Mouse (Mus musculus) hindbrain, embryonic 11.5 days (tissue): Measurements from ENCODE around the gene Gigyf2. TPM values are rescaled to one million over a fixed set of nuclear protein-coding genes. Genes with fewer than 3 reads are reported as not detected.
A peak's percentile ranks its signal among the peaks of the same experiment; 100 is the strongest.

Experiments
- ATAC-seq: fragments of 200-750 bp; cut with Nextera tagmentation; 2 replicates; pipeline ENCODE4 v1.8.0; 2017; ENCODE audit warnings: mild to moderate bottlenecking, moderate TSS enrichment, moderate library complexity; ENCODE audit not compliant: low FRiP score
- DNase-seq: peaks from one replicate; pipeline ENCODE4 v3.0.0-alpha.2; 2015; ENCODE audit warnings: low spot score
- H3K27ac ChIP-seq: fragments of 300-500 bp; sonication (generic); 2 replicates; pipeline ENCODE4 v1.5.1; 2014; ENCODE audit warnings: mild to moderate bottlenecking, low read depth, low read length
- H3K27me3 ChIP-seq: fragments of 300-500 bp; sonication (generic); 2 replicates; pipeline ENCODE4 v1.6.1; 2014; ENCODE audit warnings: mild to moderate bottlenecking, low read length, moderate library complexity, mixed read lengths; ENCODE audit not compliant: control insufficient read depth, insufficient read depth
- H3K36me3 ChIP-seq: fragments of 300-500 bp; sonication (generic); 2 replicates; pipeline ENCODE4 v1.6.1; 2014; ENCODE audit warnings: mild to moderate bottlenecking, low read length, moderate library complexity, mixed read lengths; ENCODE audit not compliant: control insufficient read depth, insufficient read depth
- H3K4me1 ChIP-seq: fragments of 300-500 bp; sonication (generic); replicated peaks from 2 replicates; pipeline ENCODE4 v1.6.1; 2014; ENCODE audit warnings: low read length, mixed read lengths; ENCODE audit not compliant: control insufficient read depth, insufficient read depth
- H3K4me2 ChIP-seq: fragments of 300-500 bp; sonication (generic); replicated peaks from 2 replicates; pipeline ENCODE4 v1.6.1; 2014; ENCODE audit warnings: mild to moderate bottlenecking, low read depth, low read length
- H3K4me3 ChIP-seq: fragments of 300-500 bp; sonication (generic); 2 replicates; pipeline ENCODE4 v1.5.1; 2014; ENCODE audit warnings: low read depth, low read length
- H3K9ac ChIP-seq: fragments of 300-500 bp; sonication (generic); 2 replicates; pipeline ENCODE4 v1.6.1; 2014; ENCODE audit warnings: low read depth, low read length
- H3K9me3 ChIP-seq: fragments of 300-500 bp; sonication (generic); 2 replicates; pipeline ENCODE4 v1.6.1; 2016; ENCODE audit warnings: low read length; ENCODE audit not compliant: control insufficient read depth
- WGBS: fragments of 180-500 bp; shearing (Covaris S2); extraction: QIAGEN DNeasy Blood & Tissue Kit; methylation state at CpG from one replicate; pipeline ENCODE4 v1.1.7; 2014; 5-methylcytosine and 5-hydroxymethylcytosine counted together
- polyA plus RNA-seq: library from polyadenylated mRNA; unstranded; fragments of >200 nt; fragmentation: Nextera tagmentation; extraction: Ambion mirVana; gene quantifications from 2 replicates; pipeline ENCODE4 v1.2.1, GENCODE M21; 2014

Gigyf2 gene
- polyA plus RNA-seq, 1 experiment from 2014 or later, result 68.2 TPM

- H3K27ac ChIP-seq, result no peak overlapping the region
- 95% methylated on average over 4 of the region's 4 CpGs for WGBS
- H3K4me3 ChIP-seq, result no peak overlapping the region
- H3K27me3 ChIP-seq, result no peaks in the 10 kb centered on the region
- DNase-seq (no peak), ATAC-seq (no peak)
- no peak overlapping the region for H3K4me2 ChIP-seq
- H3K9me3 ChIP-seq, result no peaks in the 10 kb centered on the region
- H3K9ac ChIP-seq, result no peak overlapping the region
- H3K4me1 ChIP-seq, result no peaks in the 10 kb centered on the region
- H3K36me3 ChIP-seq, result no peaks in the 10 kb centered on the region
Measured at GRCm38 (mm10) chr1:87331774-87332173, 5.0 kb downstream of the Gigyf2 start.

DNA sequence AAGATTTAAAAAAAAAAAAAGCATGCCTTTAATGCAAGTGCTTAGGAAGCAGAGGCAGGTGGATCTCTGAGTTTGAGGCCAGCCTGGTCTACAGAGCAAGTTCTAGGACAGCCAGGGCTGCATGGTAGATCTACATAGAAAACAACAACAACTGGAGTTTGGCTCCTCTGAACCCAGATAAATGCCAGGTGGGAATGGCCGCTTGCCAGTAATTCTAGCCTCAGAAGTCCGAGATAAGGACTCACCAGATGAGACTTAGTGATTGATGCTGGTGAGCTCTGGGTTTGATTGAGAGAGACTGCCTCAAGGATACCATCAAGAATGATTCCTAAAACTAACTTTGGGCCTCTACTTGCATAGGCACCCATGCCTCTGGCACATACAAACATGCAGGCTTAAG, 23.8 kb downstream of the Gigyf2 start:
- WGBS, result 86% methylated on average over 2 of the region's 2 CpGs

GRCm38 (mm10) chr1:87360276-87360675, 33.5 kb downstream of the Gigyf2 start:
- H3K9me3 ChIP-seq, result no peaks in the 10 kb centered on the region
- no peaks in the 10 kb centered on the region for H3K4me1 ChIP-seq
- H3K4me2 ChIP-seq, result no peak overlapping the region
- H3K9ac ChIP-seq, result no peak overlapping the region
- no peak overlapping the region for H3K27ac ChIP-seq
- no peaks in the 10 kb centered on the region for H3K36me3 ChIP-seq
- no peaks in the 10 kb centered on the region for H3K27me3 ChIP-seq
- WGBS, result 81% methylated on average over 1 of the region's 1 CpGs
- ATAC-seq (no peak), DNase-seq (no peak)
- no peak overlapping the region for H3K4me3 ChIP-seq

More for the DNA sequence above, 23.8 kb downstream of the Gigyf2 start:
- no peak overlapping the region for H3K4me3 ChIP-seq
- ATAC-seq (no peak), DNase-seq (no peak)
- no peak overlapping the region for H3K4me2 ChIP-seq
- H3K36me3 ChIP-seq, result no peaks in the 10 kb centered on the region
- no peak overlapping the region for H3K9ac ChIP-seq
- H3K27ac ChIP-seq, result no peak overlapping the region
- H3K9me3 ChIP-seq, result no peaks in the 10 kb centered on the region
- no peaks in the 10 kb centered on the region for H3K4me1 ChIP-seq
- H3K27me3 ChIP-seq, result no peaks in the 10 kb centered on the region

DNA sequence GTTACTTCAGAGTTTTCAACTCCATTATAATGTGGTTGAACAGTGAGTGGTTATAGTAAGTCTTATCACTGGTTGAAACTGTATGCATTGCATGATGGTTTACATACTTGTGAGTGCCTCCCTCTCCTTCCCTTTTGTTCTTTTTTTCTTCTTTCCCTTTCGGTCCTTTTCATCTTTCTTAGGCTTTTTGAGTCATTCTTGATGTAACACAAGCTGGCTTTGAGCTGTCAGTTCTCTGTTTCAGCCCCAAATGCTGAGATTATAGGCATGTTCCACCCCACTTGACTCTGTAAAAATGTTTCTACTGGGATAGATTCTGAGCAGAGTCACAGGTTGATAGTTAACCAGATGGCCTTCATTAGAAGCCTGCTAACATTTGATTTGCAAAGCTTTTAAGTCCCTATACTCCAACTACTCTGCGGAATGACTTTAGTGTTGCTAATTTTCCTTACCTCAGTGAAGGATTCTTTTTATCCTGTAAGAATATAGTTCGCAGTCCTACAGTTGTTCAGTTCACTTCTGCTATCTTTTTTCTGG, 51.3 kb downstream of the Gigyf2 start:
- Histone ChIP-seq H3K9ac (no peak overlapping the region), H3K9me3 (no peaks in the 10 kb centered on the region), H3K4me3 (no peak overlapping the region), H3K36me3 (no peaks in the 10 kb centered on the region), H3K4me2 (no peak overlapping the region), H3K27ac (no peak overlapping the region), H3K4me1 (no peaks in the 10 kb centered on the region), H3K27me3 (no peaks in the 10 kb centered on the region)
- DNase-seq (no peak), ATAC-seq (no peak)
- WGBS, result 88% methylated on average over 3 of the region's 3 CpGs

GRCm38 (mm10) chr1:87379919-87380318, 53.1 kb downstream of the Gigyf2 start:
- Histone ChIP-seq H3K9ac (no peak overlapping the region), H3K4me3 (no peak overlapping the region), H3K27me3 (no peaks in the 10 kb centered on the region), H3K27ac (no peak overlapping the region), H3K36me3 (no peaks in the 10 kb centered on the region), H3K4me2 (no peak overlapping the region), H3K9me3 (no peaks in the 10 kb centered on the region), H3K4me1 (no peaks in the 10 kb centered on the region)
- ATAC-seq, result no peak
- DNase-seq, result no peak
- WGBS, result 87% methylated on average over 1 of the region's 1 CpGs

DNA sequence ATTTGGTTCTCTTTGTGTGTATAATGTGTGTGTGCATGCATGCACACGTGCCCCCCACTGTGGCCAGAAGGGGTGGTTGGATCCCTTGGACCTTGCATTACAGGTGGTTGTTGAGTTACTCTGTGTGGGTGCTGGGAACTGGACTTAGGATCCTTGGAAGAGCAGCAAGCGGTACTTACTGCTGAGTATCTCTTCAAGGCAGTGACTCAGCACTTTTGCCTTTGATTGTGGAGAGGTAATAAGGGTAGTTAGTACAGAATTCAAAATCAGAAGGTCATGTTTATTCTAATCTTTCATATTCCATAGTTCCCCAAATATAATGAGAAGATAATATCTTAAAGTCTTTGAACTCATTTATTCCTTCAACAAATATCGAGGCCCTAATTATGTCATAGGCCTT, 54.4 kb downstream of the Gigyf2 start:
- Histone ChIP-seq H3K36me3 (no peaks in the 10 kb centered on the region), H3K4me1 (no peaks in the 10 kb centered on the region), H3K9me3 (no peaks in the 10 kb centered on the region), H3K27me3 (no peaks in the 10 kb centered on the region), H3K4me2 (no peak overlapping the region), H3K9ac (no peak overlapping the region), H3K27ac (no peak overlapping the region), H3K4me3 (no peak overlapping the region)
- no peak for DNase-seq
- 92% methylated on average over 3 of the region's 3 CpGs for WGBS
- no peak for ATAC-seq

DNA sequence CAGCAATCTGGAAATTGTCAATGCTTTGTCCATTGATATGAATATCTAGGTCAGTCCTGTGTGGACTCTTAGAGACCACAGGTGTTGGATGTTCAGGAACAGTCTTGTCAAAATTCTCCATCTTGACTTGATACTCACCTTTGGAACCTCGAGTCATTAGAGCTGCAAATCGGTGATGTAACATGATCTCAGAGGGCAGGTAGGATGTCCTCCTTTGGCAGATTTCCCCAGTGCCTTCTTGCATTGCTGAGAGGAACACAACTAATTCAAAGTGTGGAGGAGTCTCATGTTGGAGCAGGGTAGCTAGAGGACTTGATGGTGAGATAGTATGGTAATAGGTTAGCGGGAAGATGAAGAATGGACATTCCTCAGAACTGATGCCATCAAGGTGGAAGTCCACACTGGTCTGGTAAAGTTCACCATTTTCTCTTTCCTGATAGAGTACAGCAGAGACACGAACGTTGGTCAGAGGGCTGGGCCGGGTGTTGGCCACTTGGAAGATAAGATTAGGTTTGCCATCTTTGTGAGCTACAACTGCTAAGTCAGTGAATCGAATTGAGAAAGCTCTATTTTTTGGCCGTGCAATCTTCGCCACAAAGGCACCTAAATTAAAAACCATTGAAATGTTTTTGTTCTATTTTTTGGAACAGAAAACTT, 59.8 kb downstream of the Gigyf2 start:
- no peak overlapping the region for H3K27ac ChIP-seq
- no peak overlapping the region for H3K9ac ChIP-seq
- no peaks in the 10 kb centered on the region for H3K36me3 ChIP-seq
- ATAC-seq (no peak), DNase-seq (no peak)
- no peak overlapping the region for H3K4me2 ChIP-seq
- 94% methylated on average over 9 of the region's 9 CpGs for WGBS
- no peaks in the 10 kb centered on the region for H3K27me3 ChIP-seq
- H3K4me3 ChIP-seq, result no peak overlapping the region
- no peaks in the 10 kb centered on the region for H3K9me3 ChIP-seq
- H3K4me1 ChIP-seq, result no peaks in the 10 kb centered on the region

DNA sequence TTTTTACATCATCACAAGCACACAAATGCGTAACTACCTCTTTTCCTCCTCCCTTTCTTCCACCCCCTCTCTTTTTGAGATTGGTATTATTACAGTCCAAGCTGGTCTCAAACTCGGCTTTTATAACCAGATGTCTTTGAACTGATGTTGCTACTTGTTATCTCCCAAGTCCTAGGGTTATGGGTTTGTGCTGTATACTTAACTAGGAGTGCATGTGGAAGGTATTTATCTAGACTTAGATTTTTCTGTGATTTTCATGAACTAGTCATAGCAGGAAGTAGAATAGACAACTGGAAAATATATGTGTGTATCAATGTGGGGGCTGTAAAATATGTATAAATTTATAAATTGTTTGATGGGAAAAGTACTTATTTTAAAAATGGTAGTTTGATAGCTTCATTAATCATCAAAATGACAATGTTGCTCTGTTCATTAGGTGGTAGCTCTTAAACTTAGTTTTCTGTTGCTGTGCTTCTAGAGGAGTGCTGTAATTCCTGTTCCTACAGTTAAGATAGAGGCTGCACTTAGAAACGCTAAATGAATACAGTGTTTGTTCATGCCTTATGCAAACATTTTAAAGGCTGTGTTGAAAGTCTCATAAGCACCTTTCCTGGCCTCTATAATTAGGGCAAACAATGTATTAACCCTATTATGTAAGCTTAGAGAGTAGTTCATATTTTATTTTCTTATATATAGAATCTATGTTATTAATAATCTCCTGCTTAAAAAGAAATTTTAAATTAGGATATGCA, 66.8 kb downstream of the Gigyf2 start:
- no peak overlapping the region for H3K4me2 ChIP-seq
- no peak overlapping the region for H3K27ac ChIP-seq
- DNase-seq, result no peak
- H3K4me1 ChIP-seq, result no peaks in the 10 kb centered on the region
- ATAC-seq, result no peak
- no peak overlapping the region for H3K4me3 ChIP-seq
- WGBS, result 86% methylated on average over 3 of the region's 3 CpGs
- no peak overlapping the region for H3K9ac ChIP-seq
- H3K36me3 ChIP-seq, result no peaks in the 10 kb centered on the region
- H3K9me3 ChIP-seq, result no peaks in the 10 kb centered on the region
- H3K27me3 ChIP-seq, result no peaks in the 10 kb centered on the region

GRCm38 (mm10) chr1:87394594-87394993, 67.8 kb downstream of the Gigyf2 start, which contains the start of gene Kcnj13:
Gene Kcnj13 (minus strand): TSS chr1:87394729.
- no peak within 1 kb of the TSS for H3K9ac ChIP-seq
- H3K27me3 ChIP-seq, result no peaks in the 10 kb centered on the region
- ATAC-seq (no peak), DNase-seq (peak; percentile 4)
- H3K27ac ChIP-seq, result no peak within 1 kb of the TSS
- H3K4me1 ChIP-seq, result no peaks in the 10 kb centered on the region
- H3K4me2 ChIP-seq, result no peak within 1 kb of the TSS
- H3K4me3 ChIP-seq, result no peak within 1 kb of the TSS
- H3K36me3 ChIP-seq, result no peaks in the 10 kb centered on the region
- WGBS, result 50% methylated on average over 6 of the region's 6 CpGs
- no peaks in the 10 kb centered on the region for H3K9me3 ChIP-seq
